Mouse (Mus musculus) megakaryocyte, adult 5-6 weeks (primary cell): ENCODE results near the gene Olfr1239. TPM values are rescaled to one million over a fixed set of nuclear protein-coding genes. Genes with fewer than 3 reads are reported as not detected.

Experiments used
- ATAC-seq: 2 replicates; pipeline ENCODE4 v1.8.0; 2016; ENCODE audit warnings: mild to moderate bottlenecking, inconsistent platforms; ENCODE audit not compliant: poor library complexity, severe bottlenecking
- total RNA-seq, 2 experiments: library from RNA; stranded (forward) in 1 of 2; stranded (reverse) in 1 of 2; fragments of 153-499, 151-499 nt in 1 of 2; fragments of 221-1000, 200-1000 nt in 1 of 2; gene quantifications; 2 replicates each; pipeline versions ENCODE4 v1.2.3 to v1.2.4; 2015 to 2017

The Olfr1239 gene
- total RNA-seq (2015) (not detected in 2 replicates), total RNA-seq (2017) (not detected in 2 replicates)

- no peak for ATAC-seq
Observed at GRCm38 (mm10) chr2:89420307-89420706, at the start of gene Olfr1239. Gene Olfr1239 (minus strand): TSS chr2:89420407.

- no peak for ATAC-seq
Observed at GRCm38 (mm10) chr2:89442900-89443299, 22.7 kb upstream of the Olfr1239 start, which contains the start of gene Olfr1240. Gene Olfr1240 (minus strand): TSS chr2:89443000.

GRCm38 (mm10) chr2:89414557-89414956 lies 5.7 kb downstream of the Olfr1239 start:
- ATAC-seq: no peak

GRCm38 (mm10) chr2:89409576-89409975 lies 10.6 kb downstream of the Olfr1239 start, which contains the start of gene Olfr1238:
Gene Olfr1238 (minus strand): TSS chr2:89409676.
- ATAC-seq: no peak

GRCm38 (mm10) chr2:89400882-89401281 lies 19.3 kb downstream of the Olfr1239 start:
- no peak for ATAC-seq

Other genes starting within 250 kb of the Olfr1239 start
- not detected in 2 replicates for gene Olfr1225, start 245.7 kb downstream of the Olfr1239 start, total RNA-seq (2015)
- gene Olfr1225, start 245.7 kb downstream of the Olfr1239 start, total RNA-seq (2017): not detected in 2 replicates
- gene Olfr1226, start 220.4 kb downstream of the Olfr1239 start, total RNA-seq (2015): not detected in 2 replicates
- not detected in 2 replicates for gene Olfr1226, start 220.4 kb downstream of the Olfr1239 start, total RNA-seq (2017)
- gene Olfr1228, start 166.3 kb downstream of the Olfr1239 start, total RNA-seq (2015): not detected in 2 replicates
- not detected in 2 replicates for gene Olfr1228, start 166.3 kb downstream of the Olfr1239 start, total RNA-seq (2017)
- not detected in 2 replicates for gene Olfr1229, start 132.4 kb downstream of the Olfr1239 start, total RNA-seq (2015)
- gene Olfr1229, start 132.4 kb downstream of the Olfr1239 start, total RNA-seq (2017): not detected in 2 replicates
- gene Olfr1230, start 123.1 kb downstream of the Olfr1239 start, total RNA-seq (2015): not detected in 2 replicates
- gene Olfr1230, start 123.1 kb downstream of the Olfr1239 start, total RNA-seq (2017): not detected in 2 replicates
- gene Olfr1231, start 113.3 kb downstream of the Olfr1239 start, total RNA-seq (2015): not detected in 2 replicates
- not detected in 2 replicates for gene Olfr1231, start 113.3 kb downstream of the Olfr1239 start, total RNA-seq (2017)
- not detected in 2 replicates for gene Olfr1232, start 90.7 kb downstream of the Olfr1239 start, total RNA-seq (2015)
- not detected in 2 replicates for gene Olfr1232, start 90.7 kb downstream of the Olfr1239 start, total RNA-seq (2017)
- gene Olfr1233, start 78.0 kb downstream of the Olfr1239 start, total RNA-seq (2015): not detected in 2 replicates
- gene Olfr1233, start 78.0 kb downstream of the Olfr1239 start, total RNA-seq (2017): not detected in 2 replicates
- not detected in 2 replicates for gene Olfr1234, start 55.5 kb downstream of the Olfr1239 start, total RNA-seq (2015)
- gene Olfr1234, start 55.5 kb downstream of the Olfr1239 start, total RNA-seq (2017): not detected in 2 replicates
- gene Olfr1238, start 10.7 kb downstream of the Olfr1239 start, total RNA-seq (2015): not detected in 2 replicates
- gene Olfr1238, start 10.7 kb downstream of the Olfr1239 start, total RNA-seq (2017): 0.04 TPM in 1 of 2 replicates, not detected in the other
- gene Olfr1240, start 22.6 kb upstream of the Olfr1239 start, total RNA-seq (2015): not detected in 2 replicates
- gene Olfr1240, start 22.6 kb upstream of the Olfr1239 start, total RNA-seq (2017): not detected in 2 replicates
- not detected in 2 replicates for gene Olfr1241, start 66.7 kb upstream of the Olfr1239 start, total RNA-seq (2015)
- gene Olfr1241, start 66.7 kb upstream of the Olfr1239 start, total RNA-seq (2017): not detected in 2 replicates
- gene Olfr1242, start 77.9 kb upstream of the Olfr1239 start, total RNA-seq (2015): not detected in 2 replicates
- gene Olfr1242, start 77.9 kb upstream of the Olfr1239 start, total RNA-seq (2017): not detected in 2 replicates
- not detected in 2 replicates for gene Olfr1243, start 111.1 kb upstream of the Olfr1239 start, total RNA-seq (2015)
- not detected in 2 replicates for gene Olfr1243, start 111.1 kb upstream of the Olfr1239 start, total RNA-seq (2017)
- not detected in 2 replicates for gene Olfr1245, start 158.0 kb upstream of the Olfr1239 start, total RNA-seq (2015)
- not detected in 2 replicates for gene Olfr1245, start 158.0 kb upstream of the Olfr1239 start, total RNA-seq (2017)
- not detected in 2 replicates for gene Olfr1246, start 172.8 kb upstream of the Olfr1239 start, total RNA-seq (2015)
- not detected in 2 replicates for gene Olfr1246, start 172.8 kb upstream of the Olfr1239 start, total RNA-seq (2017)
- gene Olfr1247, start 193.7 kb upstream of the Olfr1239 start, total RNA-seq (2015): not detected in 2 replicates
- gene Olfr1247, start 193.7 kb upstream of the Olfr1239 start, total RNA-seq (2017): not detected in 2 replicates
- not detected in 2 replicates for gene Olfr1248, start 197.8 kb upstream of the Olfr1239 start, total RNA-seq (2015)
- gene Olfr1248, start 197.8 kb upstream of the Olfr1239 start, total RNA-seq (2017): not detected in 2 replicates
- not detected in 2 replicates for gene Olfr1249, start 214.6 kb upstream of the Olfr1239 start, total RNA-seq (2015)
- gene Olfr1249, start 214.6 kb upstream of the Olfr1239 start, total RNA-seq (2017): not detected in 2 replicates
- gene Olfr1250, start 241.1 kb upstream of the Olfr1239 start, total RNA-seq (2015): not detected in 2 replicates
- gene Olfr1250, start 241.1 kb upstream of the Olfr1239 start, total RNA-seq (2017): not detected in 2 replicates